Mouse (Mus musculus) c-Kit-positive CD71-positive TER-119-negative erythroid progenitor cells, embryonic 14.5 days (primary cell): ENCODE results near the gene Cdk14.

Experiments used
- DNase-seq: peaks from one replicate; pipeline ENCODE4 v3.0.0-alpha.2; 2013; ENCODE audit warnings: low read depth

Gene Cdk14

DNA sequence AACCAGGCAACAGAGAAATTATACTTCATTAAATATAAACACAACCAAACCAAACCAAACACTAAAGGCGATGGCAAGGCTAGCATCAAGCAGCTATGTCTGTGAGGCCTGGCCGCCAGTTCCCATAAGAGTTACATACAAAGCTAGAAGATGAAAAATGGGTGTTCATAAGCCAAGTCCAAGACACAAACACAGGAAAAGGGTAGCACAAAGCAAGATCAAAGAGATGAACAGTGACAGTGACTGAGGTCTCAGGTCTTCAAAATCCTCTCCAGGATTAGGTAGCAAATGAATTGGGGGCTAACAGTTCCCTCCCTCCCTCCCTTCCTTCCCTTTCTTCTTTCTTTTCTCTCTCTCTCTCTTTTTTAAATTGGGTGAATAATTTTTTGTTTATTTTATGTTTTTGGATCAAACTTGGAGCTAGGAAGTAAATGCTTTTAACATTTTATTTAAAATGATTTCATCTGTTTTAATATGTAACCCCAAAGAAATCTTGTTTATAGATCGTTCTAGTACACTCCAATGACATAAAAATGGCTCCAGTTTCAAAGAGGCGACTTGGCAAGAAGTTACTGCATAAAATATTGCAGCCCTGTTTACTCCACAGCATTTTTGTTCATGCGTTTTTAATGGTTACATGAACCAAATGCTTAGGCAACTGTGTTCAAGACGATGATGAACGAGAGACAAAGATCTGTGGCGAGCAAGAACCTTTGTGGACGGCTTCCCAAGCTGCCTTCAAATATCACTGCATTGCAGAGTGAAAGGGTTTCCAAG is 568.0 kb downstream of the Cdk14 start:
- no peak for DNase-seq

GRCm38 (mm10) chr5:4851245-4851933 is 568.7 kb downstream of the Cdk14 start:
- no peak for DNase-seq

DNA sequence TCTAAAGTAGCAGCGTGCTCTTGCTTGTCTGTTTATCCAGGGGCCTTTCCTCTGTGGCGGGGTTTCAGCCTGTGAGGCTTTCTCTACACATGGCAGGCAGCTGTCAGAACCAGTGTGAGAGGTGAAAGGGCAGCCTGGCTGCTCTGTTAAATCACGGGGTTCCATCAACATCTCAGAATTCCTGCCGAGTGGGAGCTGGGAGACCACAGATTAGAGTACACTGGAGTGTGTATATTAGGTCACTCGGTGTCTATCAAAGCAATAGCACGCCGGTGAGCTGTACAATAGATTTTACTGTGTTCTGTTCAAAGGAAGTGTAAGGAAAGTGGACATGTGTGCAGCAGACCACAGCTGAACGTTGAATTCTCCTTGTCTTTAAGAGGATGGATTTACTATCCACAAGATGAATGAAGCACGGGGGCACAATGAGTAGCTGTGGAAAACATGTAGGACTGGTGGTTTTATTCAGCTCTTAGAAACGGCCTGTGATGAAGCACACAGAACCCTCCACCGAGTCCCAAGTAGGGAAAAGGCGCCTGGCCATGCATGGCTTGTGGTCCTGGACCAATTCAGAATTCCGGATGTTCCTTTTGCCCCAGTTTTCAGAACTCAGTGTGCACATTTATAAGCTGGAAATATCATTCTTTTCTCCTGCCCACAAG is 585.2 kb downstream of the Cdk14 start:
- DNase-seq, result no peak

- DNase-seq, result no peak
These were observed 586.2 kb downstream of the Cdk14 start for GRCm38 (mm10) chr5:4833940-4834339.

- no peak for DNase-seq
These were observed 593.2 kb downstream of the Cdk14 start for GRCm38 (mm10) chr5:4826886-4827285.

GRCm38 (mm10) chr5:4825951-4826350 is 594.2 kb downstream of the Cdk14 start:
- no peak for DNase-seq

DNA sequence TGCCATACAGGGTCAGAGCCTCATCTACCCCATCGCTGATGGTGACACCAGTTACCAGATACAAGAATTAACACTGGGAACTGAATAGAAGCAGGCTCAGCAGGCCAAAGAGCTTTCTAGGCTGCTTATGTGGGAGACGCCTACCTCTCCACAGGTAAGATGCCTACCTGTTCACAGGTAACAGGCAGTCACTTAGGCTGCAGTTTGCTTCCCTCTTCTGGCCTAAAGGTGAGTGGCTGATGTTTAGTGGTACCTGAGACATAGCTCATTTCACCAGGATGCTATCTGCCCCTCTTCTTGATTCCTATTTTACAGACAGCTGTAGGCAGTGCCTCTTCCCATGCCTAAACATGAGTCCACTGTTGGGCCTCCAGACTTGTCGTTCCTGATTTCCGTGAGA is 595.0 kb downstream of the Cdk14 start:
- DNase-seq, result no peak

DNA sequence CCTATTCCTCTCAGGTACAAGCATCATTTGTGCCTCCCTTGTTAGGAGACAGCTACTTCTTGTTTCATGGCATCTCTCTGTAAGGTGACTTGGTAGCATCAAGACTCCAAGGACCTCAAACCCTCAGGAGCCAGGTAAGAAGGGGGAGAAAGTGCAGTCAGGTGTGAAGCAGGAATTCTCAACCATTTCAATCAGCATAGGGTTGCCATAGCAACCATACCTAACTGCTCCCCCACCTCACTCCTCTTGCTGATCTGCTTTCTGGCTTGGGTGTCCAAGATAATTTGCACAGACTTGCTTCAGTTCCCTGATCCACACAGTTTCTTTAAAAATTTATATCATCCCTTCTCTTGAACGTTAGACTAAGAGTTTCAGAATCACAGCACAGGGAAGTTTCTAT is 595.9 kb downstream of the Cdk14 start:
- DNase-seq, result no peak

- no peak for DNase-seq
These were observed 598.1 kb downstream of the Cdk14 start for GRCm38 (mm10) chr5:4822041-4822440.

DNA sequence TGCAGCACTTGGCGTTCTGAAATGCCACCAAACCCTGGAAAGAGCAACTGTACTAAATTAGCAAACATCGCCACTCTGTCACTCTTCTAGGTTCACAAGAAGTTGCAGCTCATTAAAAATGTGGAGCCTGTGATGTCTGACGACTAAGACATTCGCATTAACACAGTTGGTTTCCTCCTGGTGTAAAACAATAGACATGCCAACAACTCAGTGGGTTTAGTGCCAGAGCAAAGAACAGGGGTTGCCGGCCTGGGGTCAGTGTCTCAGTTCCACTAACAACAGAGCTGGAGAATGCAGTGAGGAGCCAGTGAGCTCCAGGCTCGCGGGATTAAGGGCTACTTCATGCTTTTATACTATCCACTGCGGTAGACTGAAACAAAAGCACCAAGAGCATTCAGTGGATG is 598.7 kb downstream of the Cdk14 start:
- DNase-seq, result no peak

GRCm38 (mm10) chr5:4816981-4817380 is 603.1 kb downstream of the Cdk14 start:
- DNase-seq, result no peak

DNA sequence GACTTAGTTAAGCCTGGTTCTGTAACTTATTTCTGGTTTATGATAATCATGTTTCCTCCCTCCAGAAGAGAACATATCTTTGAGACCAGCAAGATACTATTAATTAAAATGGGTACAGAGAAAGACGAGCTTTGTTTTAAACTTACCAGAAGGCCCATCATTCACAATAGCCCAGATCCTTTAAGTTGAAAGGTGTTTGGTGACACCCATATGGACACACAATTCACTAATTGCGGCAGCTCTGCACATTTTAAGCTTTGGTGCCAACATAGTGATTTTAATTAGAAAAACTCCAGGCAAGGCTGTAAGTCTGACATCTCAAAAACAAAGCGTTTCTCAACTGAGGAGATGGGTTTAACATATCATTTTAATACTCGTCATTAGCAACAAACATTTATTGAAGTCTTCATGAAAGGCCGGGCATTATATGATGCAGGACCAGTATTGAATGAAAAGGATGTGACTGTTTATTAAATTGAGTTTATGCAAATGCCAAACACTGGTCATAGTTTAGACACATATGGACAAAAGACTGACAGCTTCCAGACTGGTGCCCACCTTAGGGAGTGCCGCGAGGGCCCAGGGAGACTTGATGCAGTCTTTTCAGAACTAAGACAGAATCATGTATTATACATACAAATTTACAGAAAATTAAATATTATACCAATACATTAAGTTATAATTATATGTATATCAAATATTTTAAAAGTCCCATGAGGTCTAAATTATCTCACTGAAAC is 605.5 kb downstream of the Cdk14 start:
- no peak for DNase-seq

DNA sequence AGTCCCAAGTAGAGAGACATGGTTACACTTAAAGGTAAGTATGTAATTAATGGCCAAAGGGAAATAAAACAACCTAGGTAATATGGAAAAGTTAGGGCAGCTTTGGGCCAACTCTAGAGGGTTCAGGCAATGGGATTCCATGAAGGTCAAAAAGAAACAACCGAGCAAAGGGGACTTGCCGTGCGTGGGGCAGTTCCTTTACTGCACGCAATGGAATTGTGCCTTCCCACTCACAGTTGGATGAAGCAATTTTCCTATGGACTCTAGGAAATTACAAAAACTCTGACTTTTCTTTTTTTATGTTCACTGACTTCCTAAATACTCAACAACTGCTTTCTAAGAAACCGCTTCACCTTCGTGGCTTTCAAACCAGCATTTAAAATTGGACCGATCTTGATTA is 606.8 kb downstream of the Cdk14 start:
- no peak for DNase-seq

GRCm38 (mm10) chr5:4812036-4812729 is 607.9 kb downstream of the Cdk14 start:
- DNase-seq, result no peak

DNA sequence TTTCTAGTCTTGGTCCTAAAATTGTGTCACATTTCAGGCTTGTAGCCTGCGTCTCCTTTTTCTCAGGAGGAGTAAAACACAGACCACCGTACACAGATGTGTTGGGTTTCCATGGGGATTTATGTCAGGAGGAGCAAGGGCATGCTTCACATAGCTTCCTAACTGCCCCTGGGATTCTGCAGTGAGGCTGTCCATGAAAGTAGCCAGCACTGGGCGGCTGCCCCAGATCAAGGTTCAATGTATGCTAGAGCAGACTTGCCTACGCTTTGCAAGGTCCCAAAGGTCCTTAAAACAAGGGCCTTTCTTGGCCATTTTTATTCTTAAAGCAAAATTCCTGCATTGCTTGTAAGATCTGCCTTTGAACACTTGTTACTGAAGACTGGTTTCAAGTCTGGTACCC is 614.9 kb downstream of the Cdk14 start:
- no peak for DNase-seq

- no peak for DNase-seq
These were observed 616.4 kb downstream of the Cdk14 start for GRCm38 (mm10) chr5:4803708-4804107.

GRCm38 (mm10) chr5:4801971-4802370 is 618.1 kb downstream of the Cdk14 start:
- DNase-seq, result no peak

GRCm38 (mm10) chr5:4801096-4801850 is 618.8 kb downstream of the Cdk14 start:
- no peak for DNase-seq

GRCm38 (mm10) chr5:4791219-4791618 is 628.9 kb downstream of the Cdk14 start:
- DNase-seq, result no peak

- DNase-seq, result no peak
These were observed 629.8 kb downstream of the Cdk14 start for GRCm38 (mm10) chr5:4790265-4790664.

DNA sequence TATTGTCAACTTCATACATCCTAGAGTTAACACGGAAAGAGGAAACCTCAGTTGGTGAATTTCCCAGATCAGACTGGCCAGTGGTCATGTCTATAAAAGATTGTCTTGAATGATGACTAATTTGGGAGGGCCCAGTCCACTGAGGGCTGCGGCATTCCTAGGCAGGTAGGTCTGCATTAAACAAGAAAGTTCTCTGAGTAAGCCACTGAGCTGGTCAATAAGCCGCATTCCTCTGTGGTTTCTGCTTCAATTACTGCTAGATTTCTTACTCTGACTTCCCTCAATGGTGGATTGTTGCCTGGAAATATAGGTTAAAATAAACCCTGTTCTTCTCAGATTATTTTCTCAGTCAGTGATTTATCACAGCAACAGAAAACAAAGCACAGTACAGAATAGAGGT is 631.6 kb downstream of the Cdk14 start:
- no peak for DNase-seq
